Mouse (Mus musculus) hindbrain, embryonic 14.5 days (tissue): Measurements from ENCODE around the gene Actl11. TPM values are rescaled to one million over a fixed set of nuclear protein-coding genes. Genes with fewer than 3 reads are reported as not detected.

Source experiments
- ATAC-seq: fragments of 200-750 bp; cut with Nextera tagmentation; 2 replicates; pipeline ENCODE4 v1.8.0; 2017; ENCODE audit warnings: moderate number of reproducible peaks, mild to moderate bottlenecking, moderate TSS enrichment, moderate library complexity; ENCODE audit not compliant: low FRiP score
- DNase-seq: peaks from one replicate; pipeline ENCODE4 v3.0.0-alpha.2; 2015; ENCODE audit warnings: low spot score
- H3K27ac ChIP-seq: fragments of 300-500 bp; sonication (generic); 2 replicates; pipeline ENCODE4 v1.5.1; 2014; ENCODE audit warnings: mild to moderate bottlenecking, moderate library complexity
- H3K27me3 ChIP-seq: fragments of 300-500 bp; sonication (generic); 2 replicates; pipeline ENCODE4 v1.6.1; 2014; ENCODE audit warnings: mild to moderate bottlenecking, low read length, mixed read lengths; ENCODE audit not compliant: control insufficient read depth, insufficient read depth
- H3K36me3 ChIP-seq: fragments of 300-500 bp; sonication (generic); replicated peaks from 2 replicates; pipeline ENCODE4 v1.6.1; 2014; ENCODE audit not compliant: control insufficient read depth, insufficient read depth
- H3K4me1 ChIP-seq: fragments of 300-500 bp; sonication (generic); replicated peaks from 2 replicates; pipeline ENCODE4 v1.6.1; 2014; ENCODE audit warnings: antibody characterized with exemption, low read length, mixed read lengths; ENCODE audit not compliant: control insufficient read depth, insufficient read depth
- H3K4me2 ChIP-seq: fragments of 300-500 bp; sonication (generic); replicated peaks from 2 replicates; pipeline ENCODE4 v1.6.1; 2014; ENCODE audit warnings: mild to moderate bottlenecking, moderate library complexity
- H3K4me3 ChIP-seq: fragments of 300-500 bp; sonication (generic); replicated peaks from 2 replicates; pipeline ENCODE4 v1.5.1; 2014; ENCODE audit warnings: mild to moderate bottlenecking, low read length
- H3K9ac ChIP-seq: fragments of 300-500 bp; sonication (generic); 2 replicates; pipeline ENCODE4 v1.6.1; 2014
- H3K9me3 ChIP-seq: fragments of 300-500 bp; sonication (generic); 2 replicates; pipeline ENCODE4 v1.6.1; 2016; ENCODE audit warnings: low read length; ENCODE audit not compliant: control insufficient read depth
- WGBS: fragments of 180-500 bp; shearing (Covaris S2); extraction: QIAGEN DNeasy Blood & Tissue Kit; methylation state at CpG from one replicate; pipeline ENCODE4 v1.1.7; 2014; 5-methylcytosine and 5-hydroxymethylcytosine counted together
- polyA plus RNA-seq: library from polyadenylated mRNA; unstranded; fragments of >200 nt; fragmentation: Nextera tagmentation; extraction: Ambion mirVana; gene quantifications from 2 replicates; pipeline ENCODE4 v1.2.1, GENCODE M21; 2014

Actl11 gene
- polyA plus RNA-seq, 1 experiment from 2014 or later: not detected

DNA sequence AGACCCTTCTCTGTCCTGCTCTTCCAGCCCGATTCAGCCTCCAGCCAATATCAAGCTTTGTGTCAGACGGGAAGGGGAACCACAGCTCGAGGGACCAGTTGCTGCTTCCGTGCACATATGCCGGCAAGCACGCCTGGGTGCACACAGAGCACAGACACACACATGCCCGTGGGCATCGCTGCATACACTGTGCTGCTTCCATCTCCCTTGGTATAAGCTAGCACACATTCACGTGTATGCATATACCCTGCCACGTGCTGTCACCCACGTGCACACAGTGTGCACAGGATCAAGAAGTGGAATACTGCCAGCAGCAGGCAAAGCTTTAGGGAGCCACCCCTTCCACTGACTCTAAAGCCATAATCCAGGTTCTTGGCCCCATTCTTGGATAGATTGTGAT lies 5.9 kb downstream of the Actl11 start:
- Histone ChIP-seq H3K4me2 (no peak overlapping the region), H3K4me3 (no peak overlapping the region), H3K4me1 (peaks cover 15% of the 10 kb centered on the region), H3K9ac (no peak overlapping the region), H3K36me3 (no peaks in the 10 kb centered on the region), H3K27me3 (peaks cover 8% of the 10 kb centered on the region), H3K27ac (no peak overlapping the region), H3K9me3 (no peaks in the 10 kb centered on the region)
- 81% methylated on average over 11 of the region's 11 CpGs for WGBS
- no peak for ATAC-seq
- no peak for DNase-seq

DNA sequence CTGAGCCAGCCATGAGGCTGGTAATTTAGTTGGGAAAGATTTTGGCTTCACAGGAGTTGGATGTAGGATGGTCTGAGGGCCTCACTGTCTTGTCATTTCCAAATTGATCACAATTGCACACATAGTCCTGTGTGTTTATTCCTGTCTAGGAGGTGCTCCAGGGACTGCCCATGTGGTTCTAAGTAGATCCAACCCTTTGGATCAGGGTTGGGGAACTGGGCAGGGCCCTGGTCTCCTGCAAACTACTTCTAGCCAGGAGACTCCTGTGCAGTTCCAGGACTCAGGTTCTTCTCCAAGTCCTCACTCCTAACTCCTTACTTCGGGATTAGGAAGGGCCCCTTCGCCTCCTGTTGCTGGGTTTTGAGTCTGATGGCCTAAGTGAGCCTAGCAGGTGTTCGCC lies 7.1 kb downstream of the Actl11 start, which contains the start of gene Camkv:
Gene Camkv, plus strand, starts transcription at position 301 of the 400 bp plus-strand sequence.
- Histone ChIP-seq H3K27ac (no peak within 1 kb of the TSS), H3K9ac (peak within 1 kb of the TSS; percentile 63), H3K9me3 (no peaks in the 10 kb centered on the region), H3K36me3 (no peaks in the 10 kb centered on the region), H3K4me1 (peaks cover 15% of the 10 kb centered on the region), H3K4me3 (peak within 1 kb of the TSS; percentile 50), H3K4me2 (peak within 1 kb of the TSS; percentile 91), H3K27me3 (peaks cover 8% of the 10 kb centered on the region)
- 11% methylated on average over 3 of the region's 3 CpGs for WGBS
- ATAC-seq (no peak), DNase-seq (no peak)

DNA sequence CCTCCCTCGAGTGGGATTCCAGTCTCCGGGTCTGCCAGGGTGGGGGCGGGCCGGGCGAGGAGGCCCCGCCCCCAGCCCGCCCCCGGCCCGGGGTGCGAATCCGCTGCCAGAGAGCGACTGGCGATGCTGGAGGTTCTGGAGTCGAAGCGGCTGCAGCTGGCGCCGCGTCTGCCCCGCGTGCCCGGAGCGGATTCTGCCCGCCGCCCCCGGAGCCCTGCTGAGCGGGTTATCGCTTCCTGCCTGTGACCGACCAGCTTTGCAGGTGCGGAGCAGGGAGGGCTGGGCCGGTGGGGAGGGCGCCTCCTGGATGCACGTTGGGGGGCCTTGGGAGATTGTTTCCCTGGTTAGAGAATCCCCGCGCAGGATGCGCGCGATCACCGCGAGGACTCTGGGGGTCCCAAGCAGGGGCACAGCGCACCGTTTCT lies 7.5 kb downstream of the Actl11 start:
- Histone ChIP-seq H3K36me3 (no peaks in the 10 kb centered on the region), H3K4me1 (peaks cover 15% of the 10 kb centered on the region), H3K4me2 (peak overlapping the region; percentile 91), H3K27me3 (peaks cover 8% of the 10 kb centered on the region), H3K27ac (no peak overlapping the region), H3K9me3 (no peaks in the 10 kb centered on the region), H3K4me3 (peak overlapping the region; percentile 50), H3K9ac (peak overlapping the region; percentile 63)
- ATAC-seq (peak; percentile 34; the same call in 1 of the 2 replicates), DNase-seq (peak; percentile 27)
- under 1% methylated on average over 40 of the region's 41 CpGs for WGBS

DNA sequence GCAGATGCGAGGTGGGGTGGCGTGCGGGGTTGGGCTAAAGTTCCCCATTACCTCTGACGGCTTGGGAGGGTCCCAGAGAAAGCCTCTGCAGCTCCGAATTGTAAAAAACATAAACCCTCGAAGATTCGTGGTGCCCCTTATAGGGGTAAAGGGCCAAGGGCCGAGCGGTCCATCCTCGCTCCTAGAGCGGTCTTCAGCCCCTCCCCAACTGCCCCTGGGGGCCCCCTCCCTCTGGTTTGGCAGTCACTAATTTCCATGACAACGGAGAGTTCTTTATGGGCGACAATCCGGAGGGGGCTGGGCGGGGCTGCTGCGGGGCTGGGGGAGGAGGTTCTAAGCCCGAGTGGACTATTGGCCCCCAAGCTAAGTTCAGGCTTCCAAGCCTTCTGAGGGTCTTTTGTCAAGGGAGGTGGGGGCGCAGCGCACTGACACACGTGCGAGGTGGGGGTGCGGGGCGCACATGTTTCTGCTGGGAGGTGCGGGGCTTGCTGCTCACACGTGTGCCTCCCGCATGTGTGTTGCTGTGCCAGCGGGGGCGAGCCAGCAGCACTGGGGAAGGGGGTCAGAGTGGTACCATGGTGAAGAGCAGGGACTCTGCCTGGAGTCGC lies 8.1 kb downstream of the Actl11 start:
- Histone ChIP-seq H3K9ac (peak overlapping the region; percentile 63), H3K27me3 (peaks cover 8% of the 10 kb centered on the region), H3K4me2 (peak overlapping the region; percentile 91), H3K9me3 (no peaks in the 10 kb centered on the region), H3K4me1 (peaks cover 15% of the 10 kb centered on the region), H3K36me3 (no peaks in the 10 kb centered on the region), H3K4me3 (peak overlapping the region; percentile 50), H3K27ac (no peak overlapping the region)
- WGBS: 1% methylated on average over 29 of the region's 29 CpGs
- DNase-seq (no peak), ATAC-seq (peak; percentile 38; the same call in 1 of the 2 replicates)

DNA sequence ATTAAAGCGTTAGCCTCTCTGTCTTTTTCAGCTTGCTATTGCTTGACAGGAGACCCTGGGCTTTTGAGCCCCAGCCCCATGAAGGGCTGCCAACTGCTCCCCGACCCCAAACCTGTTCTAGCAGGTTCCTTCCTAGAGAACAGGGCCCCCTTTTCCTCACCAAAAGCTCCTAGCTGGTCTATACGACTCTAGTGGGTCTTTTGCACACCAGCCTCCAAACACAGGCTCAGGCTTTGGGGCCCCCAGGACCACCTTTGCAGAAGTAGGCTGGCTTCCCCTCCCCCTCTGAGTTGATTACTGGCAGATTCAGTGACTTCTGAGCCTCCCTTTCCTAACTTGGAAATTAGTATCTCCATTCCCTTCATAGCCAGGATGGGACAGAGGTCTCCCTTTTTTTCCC lies 8.6 kb downstream of the Actl11 start:
- Histone ChIP-seq H3K4me1 (peaks cover 15% of the 10 kb centered on the region), H3K27ac (no peak overlapping the region), H3K27me3 (peaks cover 8% of the 10 kb centered on the region), H3K9ac (peak overlapping the region; percentile 63), H3K36me3 (no peaks in the 10 kb centered on the region), H3K4me2 (peak overlapping the region; percentile 91), H3K4me3 (peak overlapping the region; percentile 50), H3K9me3 (no peaks in the 10 kb centered on the region)
- DNase-seq (no peak), ATAC-seq (no peak)
- WGBS: 8% methylated on average over 3 of the region's 3 CpGs

DNA sequence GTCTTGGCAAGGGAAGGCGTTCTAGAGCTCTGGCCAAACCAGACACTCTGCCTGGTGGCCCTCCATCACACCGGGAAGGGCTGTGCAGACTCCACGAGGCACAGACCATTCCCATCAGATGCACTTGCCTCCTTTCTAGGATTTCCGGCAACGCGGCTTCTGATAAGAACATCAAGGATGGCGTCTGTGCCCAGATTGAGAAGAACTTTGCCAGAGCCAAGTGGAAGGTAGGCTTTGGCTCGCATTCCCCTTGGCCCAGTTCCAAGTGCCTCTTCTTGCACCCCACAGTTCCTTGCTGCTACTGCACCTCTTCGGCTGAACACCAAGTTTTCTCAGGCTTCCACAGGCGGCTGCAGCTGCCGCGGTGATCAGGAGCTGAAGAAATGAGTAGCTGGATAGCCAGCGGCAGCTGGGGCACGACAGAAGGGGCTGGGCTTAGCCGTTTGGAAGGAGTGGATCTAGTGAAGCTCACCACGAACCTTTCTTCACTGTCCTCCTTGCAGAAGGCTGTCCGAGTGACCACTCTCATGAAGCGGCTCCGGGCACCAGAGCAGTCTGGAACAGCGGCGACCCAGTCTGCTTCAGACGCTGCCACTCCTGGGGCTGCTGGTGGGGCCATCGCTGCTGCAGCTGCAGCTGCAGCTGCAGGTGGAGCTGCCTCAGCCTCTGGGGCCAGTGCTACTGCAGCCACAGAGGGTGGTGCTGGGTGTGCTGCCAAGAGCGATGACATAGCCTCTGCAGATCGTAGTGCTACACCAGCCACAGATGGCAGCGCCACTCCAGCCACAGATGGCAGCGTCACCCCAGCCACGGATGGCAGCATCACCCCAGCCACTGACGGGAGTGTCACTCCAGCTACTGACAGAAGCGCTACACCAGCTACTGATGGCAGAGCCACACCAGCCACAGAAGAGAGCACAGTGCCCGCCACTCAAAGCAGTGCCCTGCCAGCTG lies 19.2 kb downstream of the Actl11 start:
- 89% methylated on average over 31 of the region's 31 CpGs for WGBS
- DNase-seq: no peak
- no peaks in the 10 kb centered on the region for H3K36me3 ChIP-seq
- H3K9me3 ChIP-seq: no peaks in the 10 kb centered on the region
- no peak for ATAC-seq
- H3K4me2 ChIP-seq: no peak overlapping the region
- H3K27ac ChIP-seq: no peak overlapping the region
- H3K4me3 ChIP-seq: no peak overlapping the region
- H3K4me1 ChIP-seq: no peaks in the 10 kb centered on the region; the same call in 1 of the 2 replicates
- no peaks in the 10 kb centered on the region for H3K27me3 ChIP-seq
- H3K9ac ChIP-seq: no peak overlapping the region

DNA sequence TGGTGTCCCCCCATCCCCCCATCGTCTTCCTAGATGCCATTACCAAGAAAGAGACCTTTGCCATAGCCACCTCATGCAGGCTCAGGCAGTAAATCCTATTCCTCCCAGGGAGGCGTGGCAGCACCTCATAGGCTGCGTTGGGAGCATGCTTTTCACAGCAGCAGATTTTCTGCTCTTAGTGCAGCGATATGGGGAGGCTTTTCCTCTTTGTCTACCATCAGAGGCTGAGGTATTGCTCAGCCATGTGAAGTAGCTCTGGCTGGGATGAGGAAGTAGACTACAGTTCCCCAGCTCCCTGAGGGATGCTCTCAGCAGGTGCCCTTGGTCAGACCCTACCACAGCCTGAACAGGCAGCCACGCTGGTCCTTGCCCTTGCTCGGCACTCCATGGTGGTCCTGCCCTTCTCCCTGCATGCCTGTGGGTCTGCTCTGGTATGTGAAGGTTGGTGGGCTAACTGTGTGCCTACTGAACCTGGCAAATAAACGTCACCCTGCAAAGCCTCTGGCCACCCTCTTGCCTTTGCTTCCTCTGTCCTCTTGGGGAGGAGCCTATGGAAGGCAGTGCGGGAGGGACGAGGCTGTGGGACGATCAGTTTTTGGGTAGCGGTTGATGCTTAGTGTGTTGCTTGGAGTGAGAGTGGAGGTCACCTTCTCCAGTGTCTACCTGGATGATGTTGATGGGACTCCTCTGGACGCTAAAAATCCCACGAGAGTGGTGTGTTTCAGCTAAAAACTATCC lies 21.1 kb downstream of the Actl11 start:
- Histone ChIP-seq H3K9me3 (no peaks in the 10 kb centered on the region), H3K27ac (no peak overlapping the region), H3K9ac (no peak overlapping the region), H3K4me2 (no peak overlapping the region), H3K27me3 (no peaks in the 10 kb centered on the region), H3K4me3 (no peak overlapping the region), H3K4me1 (no peaks in the 10 kb centered on the region; the same call in 1 of the 2 replicates), H3K36me3 (no peaks in the 10 kb centered on the region)
- DNase-seq (no peak), ATAC-seq (no peak)
- WGBS: 82% methylated on average over 13 of the region's 13 CpGs

DNA sequence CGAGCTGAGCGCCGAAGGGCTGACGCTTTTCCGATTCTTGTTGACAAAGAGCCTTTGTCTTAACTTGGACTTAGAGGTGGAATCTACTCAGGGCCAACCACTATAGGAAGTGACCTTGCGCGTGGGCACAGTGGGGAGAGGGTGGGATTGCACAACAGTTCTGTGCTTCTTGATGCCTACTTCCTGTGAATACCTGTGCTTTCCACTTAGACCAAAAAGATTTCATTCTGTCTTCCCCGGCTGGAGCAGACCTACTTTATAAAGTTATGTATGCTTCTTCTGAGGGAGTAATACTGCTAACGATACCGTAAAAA lies 21.6 kb downstream of the Actl11 start, which contains the start of gene Traip:
Gene Traip, plus strand, starts transcription at position 215 of the 314 bp plus-strand sequence.
- Histone ChIP-seq H3K4me2 (peak within 1 kb of the TSS; percentile 92), H3K4me3 (peak within 1 kb of the TSS; percentile 56), H3K36me3 (no peaks in the 10 kb centered on the region), H3K9ac (peak within 1 kb of the TSS; percentile 67), H3K27ac (peak within 1 kb of the TSS; percentile 87), H3K4me1 (no peaks in the 10 kb centered on the region; the same call in 1 of the 2 replicates), H3K9me3 (no peaks in the 10 kb centered on the region), H3K27me3 (no peaks in the 10 kb centered on the region)
- DNase-seq (no peak), ATAC-seq (no peak)
- 88% methylated on average over 10 of the region's 10 CpGs for WGBS
